Mouse (Mus musculus) frontal cortex, postnatal 25 days (tissue): ENCODE measurements at regions not wholly inside any gene's neighbourhood (a gene's known extent, or its start where the extent isn't known, plus 50 kb on each side); places are given as distances from the start of the nearest gene placed in this dataset.
A peak's percentile ranks its signal among the peaks of the same experiment; 100 is the strongest.

Experiments
- DNase-seq, 2 experiments: peaks; one replicate each; pipeline ENCODE4 v3.0.0; 2022; ENCODE audit warnings: low spot score in 2 of 2

DNA sequence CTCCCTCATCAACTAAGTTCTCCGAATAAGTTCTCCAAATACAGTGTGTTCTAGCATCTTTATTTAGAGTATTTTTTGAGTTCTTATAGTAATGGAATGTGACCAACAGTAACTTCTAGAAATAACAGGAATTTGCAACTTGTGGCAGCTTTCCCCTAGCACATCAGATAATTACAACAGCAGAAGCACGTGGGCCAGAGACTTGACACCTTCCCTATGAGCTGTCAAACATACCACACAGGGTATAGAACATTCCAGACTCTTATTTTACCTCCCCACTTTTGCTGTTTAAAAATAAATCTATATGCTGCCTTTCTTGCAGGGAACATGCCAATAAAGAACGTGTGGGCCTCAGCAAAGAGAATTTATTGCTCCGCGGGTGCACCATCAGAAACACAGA, 77.4 kb upstream of the Commd8 start:
- DNase-seq, result no peak

DNA sequence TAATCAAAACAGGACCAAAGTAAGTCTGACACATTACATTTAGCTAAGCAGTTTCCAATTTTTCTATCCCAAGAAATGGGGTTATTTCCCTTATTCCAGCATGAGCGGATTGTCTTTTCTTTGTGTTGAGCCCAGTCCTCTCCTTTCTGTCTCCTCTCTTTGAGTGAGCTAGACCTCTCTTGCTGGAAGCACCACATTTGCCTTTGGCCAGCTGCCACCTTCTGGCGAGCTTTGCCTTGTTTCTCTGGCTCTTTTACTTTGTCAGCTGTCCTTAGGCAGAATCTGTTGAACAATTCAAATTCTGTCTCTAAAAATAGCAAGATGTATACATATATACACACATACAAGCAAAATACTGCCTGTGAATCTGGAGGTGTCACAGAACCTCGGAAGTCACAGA, 76.1 kb upstream of the Commd8 start:
- DNase-seq, result peak in 1 of 2 experiments; percentile 23

DNA sequence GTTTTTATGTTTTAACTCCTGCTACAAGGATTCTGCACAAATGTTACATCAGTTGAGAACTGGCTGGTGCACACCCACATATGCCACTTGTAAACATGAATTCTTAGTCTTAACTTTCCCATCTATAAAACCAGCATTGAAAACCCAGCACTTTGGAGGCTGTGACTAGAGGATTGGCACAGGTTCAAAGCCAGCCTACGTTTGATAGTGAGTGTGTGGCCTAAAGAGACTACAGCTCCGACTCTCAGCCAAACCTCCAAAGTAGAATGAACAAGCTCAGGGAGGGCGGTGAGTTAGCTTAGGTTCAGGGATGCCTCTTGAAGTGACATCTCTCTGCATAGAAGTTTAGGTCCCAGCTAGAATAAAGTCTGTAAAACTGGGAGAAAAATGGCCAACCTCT, 75.0 kb upstream of the Commd8 start:
- DNase-seq, result no peak

DNA sequence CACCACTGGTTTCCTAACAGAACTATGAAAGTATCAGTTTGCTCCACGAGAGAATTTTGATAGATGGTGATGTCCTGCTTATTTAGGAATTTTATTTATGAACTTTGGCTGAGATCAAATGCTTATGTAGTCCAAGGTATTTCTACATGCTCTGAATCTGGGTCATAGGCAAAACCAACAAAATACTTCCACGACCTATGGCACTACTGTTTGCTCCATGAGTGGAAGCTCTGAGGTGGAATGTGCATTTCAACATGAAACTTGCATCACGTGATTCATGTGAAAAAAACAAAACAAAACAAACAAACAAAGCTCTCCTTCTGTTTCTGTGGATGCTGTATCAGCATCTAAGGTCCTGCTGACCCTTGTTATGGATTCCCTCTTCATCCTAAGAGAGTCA, 73.5 kb upstream of the Commd8 start:
- no peak for DNase-seq

DNA sequence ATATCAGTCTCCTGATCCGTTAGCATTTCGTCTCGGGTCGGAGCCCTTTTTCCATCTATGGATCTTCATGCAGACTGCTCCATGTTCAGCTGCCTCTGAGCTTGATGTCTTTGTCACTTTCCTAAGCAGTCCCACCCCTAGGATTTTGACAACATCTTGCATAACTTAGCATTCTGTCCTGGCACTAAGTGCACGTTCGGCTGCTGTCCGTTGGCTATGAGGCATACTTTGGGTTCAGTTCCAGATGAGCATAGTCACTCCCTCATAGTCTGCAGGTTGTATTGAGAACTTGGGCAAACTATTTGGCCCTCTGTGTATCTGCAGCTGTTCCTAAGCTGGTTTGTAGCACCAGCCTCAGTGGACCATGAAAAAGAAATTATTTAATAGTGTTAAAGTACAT, 72.3 kb upstream of the Commd8 start:
- no peak for DNase-seq

DNA sequence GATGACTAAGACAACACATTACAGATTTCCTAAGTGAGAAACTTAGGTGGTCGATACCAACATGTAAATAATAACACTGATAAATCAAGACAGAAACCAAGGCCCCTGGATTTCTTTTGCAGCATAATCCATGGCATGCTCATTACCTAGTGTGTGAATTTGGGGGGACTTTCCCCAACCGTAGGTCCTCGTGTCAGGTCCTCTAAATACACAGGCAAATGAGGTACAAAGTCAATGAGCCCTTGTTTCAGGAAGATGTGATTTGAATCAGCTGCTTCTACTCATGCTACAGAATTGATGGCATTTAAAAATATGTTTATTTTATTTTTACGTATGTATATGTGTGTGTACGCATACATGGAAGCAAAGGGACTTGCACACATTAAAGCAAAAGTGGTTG, 59.0 kb upstream of the Commd8 start:
- no peak for DNase-seq

DNA sequence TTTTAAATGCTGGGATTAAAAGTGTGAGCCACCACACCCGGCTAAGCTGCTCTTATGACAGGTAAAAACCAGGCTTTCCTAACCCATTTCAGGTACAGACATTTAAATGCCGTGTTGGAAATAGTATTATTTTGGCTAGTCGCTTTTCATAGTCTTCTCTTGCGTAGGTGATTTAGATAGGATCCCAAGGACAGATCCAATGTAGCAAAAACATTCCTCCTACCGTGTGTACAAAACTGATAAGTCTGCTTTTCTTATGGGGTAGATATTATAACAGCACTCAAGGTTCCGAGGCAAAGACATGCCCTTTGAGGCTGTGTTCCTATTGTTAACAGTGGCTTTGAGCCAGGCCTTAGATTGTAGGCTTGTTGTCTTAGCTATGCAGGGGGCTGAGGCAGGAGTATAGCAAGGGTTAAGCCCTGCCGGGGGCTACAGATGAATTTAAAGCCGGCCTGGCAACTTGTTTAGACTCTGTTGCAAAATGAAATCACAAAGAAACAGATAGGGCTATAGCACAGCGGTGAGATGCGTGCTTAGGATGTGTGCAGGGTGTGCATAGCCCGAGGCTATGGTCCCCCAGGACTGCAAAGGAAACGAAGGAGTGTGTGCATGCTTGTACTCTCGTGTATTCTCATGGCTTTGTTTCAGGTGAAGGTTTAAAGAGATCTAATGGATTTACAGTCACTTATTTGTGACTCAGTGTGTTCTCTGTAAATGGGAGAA, 57.7 kb upstream of the Commd8 start:
- DNase-seq, result no peak

DNA sequence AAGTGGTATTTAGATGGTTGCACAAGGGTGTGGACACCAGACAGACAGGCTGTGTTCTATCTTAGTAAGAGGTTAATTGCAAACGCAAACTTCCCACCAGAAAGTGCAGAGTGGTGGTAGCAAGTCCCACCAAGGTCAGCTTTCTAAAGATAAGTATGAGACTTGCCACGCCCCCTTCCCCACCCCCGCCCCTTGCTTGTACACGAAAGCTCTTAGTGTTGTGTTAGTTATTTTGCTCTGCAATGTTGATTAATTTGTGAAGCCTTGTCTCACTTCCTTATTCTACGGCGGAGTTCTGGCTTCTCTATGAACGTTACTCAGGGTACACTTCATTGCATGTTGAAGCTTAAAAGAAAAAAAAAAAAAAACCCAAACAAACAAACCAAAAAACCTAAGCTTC, 57.1 kb upstream of the Commd8 start:
- no peak for DNase-seq

DNA sequence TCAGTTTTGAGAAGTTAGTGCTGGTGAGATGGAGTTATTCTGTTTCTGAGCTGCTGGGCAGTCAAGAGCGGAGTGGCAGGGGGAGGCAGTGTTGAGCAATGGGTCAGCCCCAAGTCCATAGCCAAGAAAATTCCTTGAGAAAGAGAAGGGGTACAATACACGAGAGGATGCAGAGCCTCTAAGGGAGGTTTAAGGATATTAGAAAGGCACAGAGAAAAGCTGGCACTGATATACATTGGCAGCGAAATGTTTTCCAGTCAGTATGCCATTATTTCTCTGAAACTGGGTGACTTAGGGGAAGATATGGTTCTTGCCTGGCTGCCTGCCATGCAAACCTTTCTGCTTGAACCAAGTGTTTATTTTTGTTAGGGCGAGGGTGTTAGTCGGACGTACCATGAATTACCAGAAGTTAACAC, 56.6 kb upstream of the Commd8 start:
- no peak for DNase-seq

DNA sequence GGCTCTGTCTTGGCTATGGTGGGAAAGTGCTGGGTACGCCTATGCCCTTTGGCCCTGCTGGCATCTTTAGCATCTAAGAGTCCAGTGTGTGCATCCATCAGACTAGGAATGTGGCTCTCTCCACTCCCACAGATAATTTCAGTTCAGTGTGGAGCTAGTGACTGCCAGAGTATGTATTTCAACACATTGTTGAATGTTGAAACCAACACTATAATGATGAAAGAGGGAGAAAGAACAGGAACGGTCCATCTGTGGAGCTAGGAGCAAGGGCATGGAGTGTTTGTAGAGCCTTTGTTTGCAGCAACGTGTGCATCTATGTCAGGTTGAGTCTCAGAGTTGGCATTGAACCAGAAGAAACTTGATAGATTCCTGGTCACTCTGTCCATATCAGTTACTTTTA, 54.9 kb upstream of the Commd8 start:
- no peak for DNase-seq

DNA sequence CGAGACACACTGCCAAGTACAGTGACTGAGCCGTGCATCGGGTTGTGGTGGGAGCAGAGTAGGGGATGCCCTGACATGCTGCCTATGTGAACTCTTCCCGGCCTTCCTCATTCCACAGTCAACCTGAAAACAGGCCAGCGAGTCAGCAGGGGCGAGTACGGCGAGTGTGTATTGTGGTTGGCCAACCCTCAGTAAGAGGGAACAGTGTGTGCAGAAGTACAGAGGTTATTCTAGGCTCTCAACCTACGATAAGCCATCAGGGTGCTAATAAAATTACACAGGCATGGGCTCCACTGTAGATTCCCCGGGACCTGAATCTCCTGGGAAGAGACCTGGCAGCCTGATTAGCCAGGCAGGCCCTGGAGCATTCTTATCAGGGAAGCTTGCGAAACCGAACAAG, 51.7 kb upstream of the Commd8 start:
- DNase-seq, result no peak

DNA sequence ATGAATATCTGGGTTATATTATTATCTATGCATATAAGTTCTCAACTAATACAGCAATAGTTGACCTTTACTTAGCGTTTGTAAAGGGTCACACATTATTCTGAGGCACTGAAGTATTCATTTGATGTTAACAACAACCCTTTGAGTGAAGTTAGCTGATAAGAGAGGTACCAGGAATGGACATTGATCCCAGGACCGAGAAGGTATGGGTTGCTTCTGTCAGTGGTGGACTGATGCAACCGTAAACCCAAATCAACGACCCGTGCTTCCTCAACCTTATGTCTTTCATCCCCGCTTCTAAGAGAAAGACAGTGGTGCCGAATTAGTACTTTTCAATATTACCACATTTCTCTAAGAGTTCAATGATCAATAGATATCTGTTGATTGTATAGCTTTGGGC, 51.3 kb upstream of the Commd8 start:
- no peak for DNase-seq
